Mouse (Mus musculus): ENCODE data around the gene Pip4k2c.
"Not testable (repeated sequence)": the region's sequence is repeated elsewhere in the genome, so short reads cannot be mapped to it uniquely, and the experiment has no call there.

DNA sequence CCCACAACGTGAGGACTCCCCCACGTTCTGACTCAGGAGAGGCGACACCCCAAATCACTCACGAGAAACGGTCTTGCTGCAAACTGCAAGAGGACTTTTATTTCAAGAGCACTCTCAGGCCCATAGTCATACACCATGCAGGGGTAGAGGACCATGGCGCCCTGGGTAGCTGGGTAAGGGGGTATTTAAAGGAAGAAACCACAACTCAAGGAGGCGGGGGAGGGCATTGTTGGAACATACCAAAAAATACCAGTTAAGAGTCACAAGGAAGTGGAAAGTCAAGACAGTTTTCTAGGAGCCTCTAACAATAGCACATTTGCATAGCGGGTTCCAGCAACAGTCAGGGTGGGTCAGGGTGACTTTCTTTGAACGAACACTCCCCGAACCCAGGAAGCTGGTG, 58.8 kb downstream of the Pip4k2c start:
- TF ChIP-seq CTCF (IDR thresholded peaks at IDR 0.05; ENCODE audit: low read depth, low read length); POLR2A (IDR thresholded peaks at IDR 0.05; ENCODE audit: insufficient read depth, low read length); EP300 (IDR thresholded peaks at IDR 0.05; ENCODE audit: insufficient read depth, low read depth, low read length): not testable (repeated sequence)
